Mouse (Mus musculus): ENCODE data around the gene Ift88. TPM values are rescaled to one million over a fixed set of nuclear protein-coding genes. Genes with fewer than 3 reads are reported as not detected.

Ift88 gene
- total and polyA plus RNA-seq, 3 experiments = 6.7 to 12.3 (median 8.1) TPM

DNA sequence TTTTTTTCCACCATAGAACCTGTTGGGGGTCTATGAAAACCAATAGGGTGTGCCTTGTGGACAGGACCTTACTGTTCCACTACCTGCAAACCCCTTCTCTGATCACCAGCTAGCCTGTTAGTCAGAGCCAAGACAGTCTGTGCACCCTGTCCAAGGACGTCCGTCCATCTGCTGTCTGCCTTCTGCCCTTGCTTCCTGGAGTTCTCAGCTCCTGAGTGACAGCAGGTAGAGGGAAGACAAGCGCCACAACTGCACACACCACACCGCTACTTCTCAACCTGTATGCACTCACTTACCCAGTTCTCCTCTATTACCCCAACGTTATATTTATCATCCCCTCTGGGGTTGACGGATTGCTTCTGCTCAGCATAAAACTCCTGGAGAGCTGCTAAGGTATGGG is 141.8 kb downstream of the Ift88 start:
- H3K27me3 ChIP-seq (replicated peaks) = no peaks in the 10 kb centered on the region
- dilution Hi-C loops (cut with MboI; ENCODE audit: extremely low pct_ligation_motif_present, extremely low pct_unique_long_range_greater_than_20kb, low sequenced_read_pairs) (no loop called here), in situ Hi-C loops (cut with MboI; ENCODE audit: low pct_ligation_motif_present, low pct_unique_long_range_greater_than_20kb, low sequenced_read_pairs) (no loop called here)
- peaks cover 3 to 63% of the 10 kb centered on the region in 2 experiments for H3K36me3 ChIP-seq (replicated peaks in 1 of 2; ENCODE audit: control insufficient read depth in 1 of 2, insufficient read depth in 1 of 2, low read length in 1 of 2)
- H3K9me3 ChIP-seq (replicated peaks; ENCODE audit: low read length) = no peaks in the 10 kb centered on the region
- no peak overlapping the region for H3K4me3 ChIP-seq (replicated peaks in 1 of 3; ENCODE audit: low read depth in 2 of 3, low read length in 2 of 3, poor library complexity in 1 of 3)
- no peak overlapping the region for H3K9ac ChIP-seq (ENCODE audit: insufficient read depth, low read depth)
- H3K4me1 ChIP-seq (ENCODE audit: control insufficient read depth in 1 of 2, insufficient read depth in 2 of 2) = peaks cover 0 to 12% of the 10 kb centered on the region in 2 experiments; a peak in 1 of 4 replicates
- no peak overlapping the region for H3K27ac ChIP-seq (ENCODE audit: insufficient read depth, low read depth)
- TF ChIP-seq MYC (IDR thresholded peaks at IDR 0.05; ENCODE audit: low read depth, low read length) (no peak), CHD2 (IDR thresholded peaks at IDR 0.05; ENCODE audit: low read length) (no peak), PAX5 (IDR thresholded peaks at IDR 0.05; ENCODE audit: low read length) (no peak), JUND (conservative IDR thresholded peaks at IDR 0.05; ENCODE audit: low read depth, low read length) (no peak), UBTF (IDR thresholded peaks at IDR 0.05; ENCODE audit: low read depth, low read length) (no peak)
- H3K79me2 ChIP-seq (replicated peaks; ENCODE audit: control insufficient read depth, extremely low read depth, insufficient read depth, poor library complexity, severe bottlenecking) = 0 out of 2 replicates have a peak, but pooled peaks cover 2% of the 10 kb centered on the region
- H3K4me2 ChIP-seq (ENCODE audit: insufficient read depth, low read depth, poor library complexity, severe bottlenecking) = no peak overlapping the region
- no peak for DNase-seq (ENCODE audit: extremely low read depth)

Other genes with a start within 250 kb of the Ift88 start
- gene Cryl1, start 25.5 kb upstream of the Ift88 start, total RNA-seq (2012; rRNA removed) = 13.1 and 13.3 TPM in 2 replicates
- 29.7 and 31.8 TPM in 2 replicates for gene Cryl1, start 25.5 kb upstream of the Ift88 start, total RNA-seq (2014; rRNA removed)
- gene Cryl1, start 25.5 kb upstream of the Ift88 start, polyA plus RNA-seq (2012; ENCODE audit: insufficient read length, low read depth) = 33.7 and 38.3 TPM in 2 replicates
- 0.08 and 0.21 TPM in 2 replicates for gene Il17d, start 100.7 kb downstream of the Ift88 start, total RNA-seq (2012; rRNA removed)
- gene Il17d, start 100.7 kb downstream of the Ift88 start, total RNA-seq (2014; rRNA removed) = not detected in 2 replicates
- not detected in 2 replicates for gene Il17d, start 100.7 kb downstream of the Ift88 start, polyA plus RNA-seq (2012; ENCODE audit: insufficient read length, low read depth)
- 52.2 and 69.5 TPM in 2 replicates for gene Eef1akmt1, start 147.6 kb downstream of the Ift88 start, total RNA-seq (2012; rRNA removed)
- gene Eef1akmt1, start 147.6 kb downstream of the Ift88 start, total RNA-seq (2014; rRNA removed) = 105 and 110 TPM in 2 replicates
- gene Eef1akmt1, start 147.6 kb downstream of the Ift88 start, polyA plus RNA-seq (2012; ENCODE audit: insufficient read length, low read depth) = 74.5 and 81.2 TPM in 2 replicates
- 30.2 and 41.0 TPM in 2 replicates for gene Xpo4, start 241.4 kb downstream of the Ift88 start, total RNA-seq (2012; rRNA removed)
- 47.3 and 57.8 TPM in 2 replicates for gene Xpo4, start 241.4 kb downstream of the Ift88 start, total RNA-seq (2014; rRNA removed)
- 36.3 and 43.0 TPM in 2 replicates for gene Xpo4, start 241.4 kb downstream of the Ift88 start, polyA plus RNA-seq (2012; ENCODE audit: insufficient read length, low read depth)